Mouse (Mus musculus) heart, adult 2 months (tissue): Measurements from ENCODE around the gene Tas2r134.

ENCODE experiments used
- CTCF ChIP-seq: fragments of 200-600 bp; IDR thresholded peaks from 2 replicates; pipeline ENCODE4 v1.8.1; 2022; ENCODE audit warnings: antibody characterized with exemption, mild to moderate bottlenecking, moderate library complexity
- EP300 ChIP-seq: fragments of 200-500 bp; IDR thresholded peaks from 2 replicates; pipeline ENCODE4 v1.6.1; 2011; ENCODE audit warnings: low read depth, low read length, control low read depth; ENCODE audit not compliant: insufficient read depth
- POLR2A ChIP-seq: fragments of 200-500 bp; IDR thresholded peaks from 2 replicates; pipeline ENCODE4 v1.6.1; 2011; ENCODE audit warnings: mild to moderate bottlenecking, low read depth, low read length, control low read depth; ENCODE audit not compliant: insufficient read depth

- TF ChIP-seq CTCF (no peak), POLR2A (no peak), EP300 (no peak)
These were observed 4.1 kb downstream of the Tas2r134 start for GRCm38 (mm10) chr2:51631428-51631827.
